ENCODE assay signal across 1 mouse cellular context in the genomic region with DNA sequence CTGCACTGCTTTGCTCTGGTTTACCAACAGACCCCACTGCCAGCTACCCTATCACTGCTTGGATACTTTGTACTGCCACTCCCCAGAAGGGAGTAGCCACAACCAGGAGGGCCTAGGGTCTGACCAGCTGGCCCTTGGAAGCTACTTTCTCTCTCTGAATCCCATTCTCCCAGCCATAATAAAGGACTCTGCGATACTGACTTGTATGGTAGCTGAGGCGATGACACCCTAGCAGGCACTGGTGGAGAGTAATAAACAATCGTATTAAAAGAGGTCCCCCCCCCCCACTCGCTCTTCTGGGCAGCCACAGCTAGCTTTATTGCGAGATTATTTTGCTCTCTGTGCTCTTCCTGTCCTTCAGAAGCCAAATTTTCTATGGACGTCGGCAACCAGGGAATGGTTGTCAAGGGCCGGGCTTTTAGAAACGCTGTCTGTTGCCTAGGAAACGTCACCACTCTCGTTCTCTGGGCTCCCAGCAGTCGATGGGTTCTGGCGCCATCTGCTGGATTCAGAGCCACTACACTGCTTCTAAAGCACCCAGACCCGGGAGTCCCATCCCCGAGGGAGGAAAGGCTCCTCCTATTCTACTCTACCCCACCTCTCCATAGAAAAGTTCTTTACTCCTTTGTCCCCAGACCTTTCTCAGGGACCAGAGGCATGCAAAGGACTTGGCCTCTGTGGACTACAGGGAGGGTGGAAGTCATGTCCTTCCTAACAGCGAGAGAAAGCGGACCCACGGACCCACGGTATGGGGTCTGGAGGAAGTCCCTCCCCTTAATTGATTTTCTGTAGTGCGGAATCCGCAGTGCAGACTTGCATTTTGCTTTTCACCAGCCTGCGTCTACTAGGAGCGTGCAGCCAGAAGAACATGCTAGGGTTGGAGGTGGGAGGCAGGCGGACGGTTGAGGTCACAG.
TF ChIP-seq lines count a peak whose summit lies in the region.

No protein-coding gene starts in this region.

TF ChIP-seq in myocyte, 11 proteins besides CTCF, POLR2A, EP300 and RAD21 (continued from another document):
- no peak for TF ChIP-seq MAX (IDR thresholded peaks at IDR 0.05; ENCODE audit: low read depth)
